Mouse (Mus musculus) lung, postnatal 4 days (tissue): ENCODE measurements at regions not wholly inside any gene's neighbourhood (a gene's known extent, or its start where the extent isn't known, plus 50 kb on each side); places are given as distances from the start of the nearest gene placed in this dataset.

ENCODE experiments used
- DNase-seq, 2 experiments: peaks; one replicate each; pipeline ENCODE4 v3.0.0; 2021

- DNase-seq: no peak
These were observed 68.3 kb downstream of the Cd83 start for GRCm38 (mm10) chr13:43852888-43853287.

GRCm38 (mm10) chr13:43854973-43855372, 70.4 kb downstream of the Cd83 start:
- DNase-seq: no peak

- DNase-seq: no peak
These were observed 76.4 kb downstream of the Cd83 start for GRCm38 (mm10) chr13:43860932-43861331.

GRCm38 (mm10) chr13:43861424-43861823, 76.8 kb downstream of the Cd83 start:
- DNase-seq: no peak

- no peak for DNase-seq
These were observed 77.5 kb downstream of the Cd83 start for GRCm38 (mm10) chr13:43862056-43862455.

GRCm38 (mm10) chr13:43862586-43862985, 78.0 kb downstream of the Cd83 start:
- DNase-seq: no peak

- no peak for DNase-seq
These were observed 79.1 kb downstream of the Cd83 start for GRCm38 (mm10) chr13:43863581-43864100.

GRCm38 (mm10) chr13:43864153-43864861, 79.7 kb downstream of the Cd83 start:
- DNase-seq: peak; percentile 99 to 100

GRCm38 (mm10) chr13:43865036-43865435, 80.5 kb downstream of the Cd83 start:
- DNase-seq: peak; percentile 40 to 47

GRCm38 (mm10) chr13:43875895-43876294, 91.3 kb downstream of the Cd83 start:
- DNase-seq: no peak

GRCm38 (mm10) chr13:43887284-43887683, 102.7 kb downstream of the Cd83 start:
- no peak for DNase-seq

GRCm38 (mm10) chr13:43891928-43892327, 107.4 kb downstream of the Cd83 start:
- no peak for DNase-seq

GRCm38 (mm10) chr13:43895990-43896389, 111.4 kb downstream of the Cd83 start:
- no peak for DNase-seq

GRCm38 (mm10) chr13:43897046-43897445, 112.5 kb downstream of the Cd83 start:
- DNase-seq: no peak

- no peak for DNase-seq
These were observed 114.1 kb downstream of the Cd83 start for GRCm38 (mm10) chr13:43898555-43899258.

- DNase-seq: no peak
These were observed 115.5 kb downstream of the Cd83 start for GRCm38 (mm10) chr13:43900115-43900514.

GRCm38 (mm10) chr13:43900758-43901157, 116.2 kb downstream of the Cd83 start:
- no peak for DNase-seq

GRCm38 (mm10) chr13:43903391-43903790, 118.8 kb downstream of the Cd83 start:
- no peak for DNase-seq

GRCm38 (mm10) chr13:43904291-43904690, 119.7 kb downstream of the Cd83 start:
- no peak for DNase-seq

GRCm38 (mm10) chr13:43906241-43906640, 121.7 kb downstream of the Cd83 start:
- no peak for DNase-seq

GRCm38 (mm10) chr13:43907425-43907824, 122.8 kb downstream of the Cd83 start:
- no peak for DNase-seq

- no peak for DNase-seq
These were observed 123.6 kb downstream of the Cd83 start for GRCm38 (mm10) chr13:43908041-43908644.

- DNase-seq: no peak
These were observed 125.4 kb downstream of the Cd83 start for GRCm38 (mm10) chr13:43909933-43910332.

GRCm38 (mm10) chr13:43913476-43913875, 128.9 kb downstream of the Cd83 start:
- no peak for DNase-seq
